In the genomic region with DNA sequence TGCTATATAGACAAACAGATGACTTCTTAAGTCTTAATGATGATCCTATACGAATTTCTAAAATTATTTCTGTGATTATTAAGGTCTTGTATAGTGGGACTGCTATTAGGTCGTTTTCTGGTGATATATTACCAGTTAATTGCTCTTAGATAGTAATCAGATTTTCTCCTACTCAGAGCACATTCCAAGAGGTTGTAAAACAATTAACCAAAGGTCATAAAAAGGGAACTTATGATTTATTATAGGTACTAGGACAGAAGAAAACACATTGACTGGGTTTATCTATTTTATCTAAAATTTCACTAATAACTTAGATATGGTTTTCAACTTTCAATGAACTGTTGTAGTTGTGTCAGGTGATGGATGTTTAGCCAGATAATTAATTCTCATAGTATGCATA, we compare ENCODE assay signal across 32 mouse cellular contexts.
"Had no signal": no experiment of that assay in that cellular context is flagged by ENCODE, and none has a peak within 500 bp of the region (broad histone marks: within the 10 kb centered on the region; RNA-seq: fewer than 3 reads in every experiment).

No protein-coding gene starts in this region.

- ATAC-seq: liver, embryonic 12.5 days; liver, postnatal 0 days; lung, postnatal 0 days; midbrain, embryonic 13.5 days; midbrain, embryonic 15.5 days; midbrain, embryonic 16.5 days had no signal

- H3K4me2 ChIP-seq: limb, embryonic 12.5 days; limb, embryonic 13.5 days; limb, embryonic 15.5 days; liver, embryonic 11.5 days; liver, embryonic 12.5 days; liver, embryonic 13.5 days; liver, embryonic 15.5 days; lung, embryonic 14.5 days; lung, embryonic 15.5 days; midbrain, embryonic 11.5 days; midbrain, embryonic 12.5 days; midbrain, embryonic 13.5 days; midbrain, embryonic 15.5 days; neural tube, embryonic 12.5 days had no signal

- H3K27ac ChIP-seq: limb, embryonic 10.5 days; limb, embryonic 12.5 days; limb, embryonic 13.5 days; limb, embryonic 15.5 days; liver, embryonic 12.5 days; liver, embryonic 13.5 days; liver, embryonic 14.5 days; liver, embryonic 15.5 days; lung, embryonic 15.5 days; macrophage; midbrain, embryonic 10.5 days; midbrain, embryonic 12.5 days; midbrain, embryonic 13.5 days; midbrain, embryonic 15.5 days; neural tube, embryonic 12.5 days had no signal

- H3K4me1 ChIP-seq: limb, embryonic 10.5 days; limb, embryonic 12.5 days; limb, embryonic 13.5 days; limb, embryonic 15.5 days; liver, embryonic 12.5 days; liver, embryonic 13.5 days; liver, embryonic 15.5 days; lung, embryonic 15.5 days; megakaryocyte, embryonic 14.5 days; midbrain, embryonic 10.5 days; midbrain, embryonic 12.5 days; midbrain, embryonic 13.5 days; midbrain, embryonic 15.5 days; neural tube, embryonic 12.5 days had no signal

- H3K36me3 ChIP-seq: limb, embryonic 10.5 days; limb, embryonic 12.5 days; limb, embryonic 13.5 days; limb, embryonic 15.5 days; liver, embryonic 12.5 days; liver, embryonic 13.5 days; liver, embryonic 15.5 days; lung, embryonic 15.5 days; midbrain, embryonic 10.5 days; midbrain, embryonic 12.5 days; midbrain, embryonic 13.5 days; midbrain, embryonic 15.5 days; neural tube, embryonic 12.5 days had no signal

- H3K4me3 ChIP-seq: limb, embryonic 10.5 days; limb, embryonic 12.5 days; limb, embryonic 13.5 days; limb, embryonic 15.5 days; liver, embryonic 12.5 days; liver, embryonic 13.5 days; liver, embryonic 15.5 days; lung, embryonic 15.5 days; megakaryocyte, embryonic 14.5 days; midbrain, embryonic 10.5 days; midbrain, embryonic 12.5 days; midbrain, embryonic 13.5 days; midbrain, embryonic 15.5 days; myocyte; neural tube, embryonic 12.5 days had no signal

- H3K9ac ChIP-seq: limb, embryonic 12.5 days; limb, embryonic 13.5 days; limb, embryonic 15.5 days; liver, embryonic 12.5 days; liver, embryonic 13.5 days; liver, embryonic 14.5 days; liver, embryonic 15.5 days; liver, postnatal 0 days; lung, embryonic 14.5 days; lung, embryonic 15.5 days; midbrain, embryonic 12.5 days; midbrain, embryonic 13.5 days; midbrain, embryonic 15.5 days; neural tube, embryonic 12.5 days had no signal

- H3K27me3 ChIP-seq: limb, embryonic 12.5 days; limb, embryonic 13.5 days; limb, embryonic 15.5 days; liver, embryonic 12.5 days; liver, embryonic 13.5 days; liver, embryonic 15.5 days; lung, embryonic 15.5 days; megakaryocyte, embryonic 14.5 days; midbrain, embryonic 12.5 days; midbrain, embryonic 13.5 days; midbrain, embryonic 15.5 days; neural tube, embryonic 12.5 days had no signal

- H3K9me3 ChIP-seq: limb, embryonic 10.5 days; limb, embryonic 12.5 days; limb, embryonic 13.5 days; limb, embryonic 15.5 days; liver, embryonic 12.5 days; liver, embryonic 13.5 days; liver, embryonic 15.5 days; lung, embryonic 15.5 days; megakaryocyte, embryonic 14.5 days; midbrain, embryonic 10.5 days; midbrain, embryonic 12.5 days; midbrain, embryonic 13.5 days; midbrain, embryonic 15.5 days; neural tube, embryonic 12.5 days had no signal

- DNase-seq: left cerebral cortex, postnatal 4 days; liver; liver, embryonic 13.5 days; liver, postnatal 0 days; lung, adult 18-20 months; lung, adult 2 months; lung, embryonic 14.5 days; lung, postnatal 10 days; lung, postnatal 14 days; lung, postnatal 36 days; lung, postnatal 4 days; midbrain, embryonic 14.5 days had no signal
